Mouse (Mus musculus): Measurements from ENCODE around the gene Pik3cb.
A peak's percentile ranks its signal among the peaks of the same experiment; 100 is the strongest.

Gene Pik3cb

GRCm38 (mm10) chr9:99140063-99140882, at the start of gene Pik3cb:
Gene Pik3cb (minus strand): TSS chr9:99140621.
- peak; percentile 89 for DNase-seq (ENCODE audit: low read depth)

GRCm38 (mm10) chr9:99183043-99183670, 42.7 kb upstream of the Pik3cb start:
- peak; percentile 84 for DNase-seq (ENCODE audit: low read depth)

- DNase-seq (ENCODE audit: low read depth), result peak; percentile 99
Measured at GRCm38 (mm10) chr9:99182121-99182520, 41.7 kb upstream of the Pik3cb start.

GRCm38 (mm10) chr9:99180272-99180671, 39.9 kb upstream of the Pik3cb start:
- DNase-seq (ENCODE audit: low read depth), result peak; percentile 86

GRCm38 (mm10) chr9:99178736-99179135, 38.3 kb upstream of the Pik3cb start:
- no peak for DNase-seq (ENCODE audit: low read depth)

GRCm38 (mm10) chr9:99175774-99176173, 35.4 kb upstream of the Pik3cb start:
- peak; percentile 68 for DNase-seq (ENCODE audit: low read depth)

- peak; percentile 53 for DNase-seq (ENCODE audit: low read depth)
Measured at GRCm38 (mm10) chr9:99172811-99173210, 32.4 kb upstream of the Pik3cb start.

- no peak for DNase-seq (ENCODE audit: low read depth)
Measured at GRCm38 (mm10) chr9:99171186-99171585, 30.8 kb upstream of the Pik3cb start.

- no peak for DNase-seq (ENCODE audit: low read depth)
Measured at GRCm38 (mm10) chr9:99169029-99169428, 28.6 kb upstream of the Pik3cb start.

GRCm38 (mm10) chr9:99166946-99167345, 26.5 kb upstream of the Pik3cb start:
- DNase-seq (ENCODE audit: low read depth), result no peak

GRCm38 (mm10) chr9:99165956-99166355, 25.5 kb upstream of the Pik3cb start:
- no peak for DNase-seq (ENCODE audit: low read depth)

GRCm38 (mm10) chr9:99164664-99165226, 24.3 kb upstream of the Pik3cb start:
- DNase-seq (ENCODE audit: low read depth), result no peak

GRCm38 (mm10) chr9:99164148-99164503, 23.7 kb upstream of the Pik3cb start:
- no peak for DNase-seq (ENCODE audit: low read depth)

GRCm38 (mm10) chr9:99163420-99164147, 23.2 kb upstream of the Pik3cb start:
- no peak for DNase-seq (ENCODE audit: low read depth)

- DNase-seq (ENCODE audit: low read depth), result no peak
Measured at GRCm38 (mm10) chr9:99162839-99163238, 22.4 kb upstream of the Pik3cb start.

GRCm38 (mm10) chr9:99160780-99161179, 20.4 kb upstream of the Pik3cb start:
- DNase-seq (ENCODE audit: low read depth), result peak; percentile 52

GRCm38 (mm10) chr9:99159932-99160331, 19.5 kb upstream of the Pik3cb start:
- DNase-seq (ENCODE audit: low read depth), result no peak

- DNase-seq (ENCODE audit: low read depth), result no peak
Measured at GRCm38 (mm10) chr9:99158708-99159107, 18.3 kb upstream of the Pik3cb start.

GRCm38 (mm10) chr9:99158203-99158632, 17.8 kb upstream of the Pik3cb start:
- no peak for DNase-seq (ENCODE audit: low read depth)

- DNase-seq (ENCODE audit: low read depth), result no peak
Measured at GRCm38 (mm10) chr9:99153655-99154054, 13.2 kb upstream of the Pik3cb start.

GRCm38 (mm10) chr9:99152699-99153490, 12.5 kb upstream of the Pik3cb start:
- no peak for DNase-seq (ENCODE audit: low read depth)

Data from 416B (cell line).